Mouse (Mus musculus) left cerebral cortex, adult 9 months (tissue): ENCODE results near the gene Rex1bd.

Source experiments
- DNase-seq, 2 experiments: peaks; one replicate each; pipeline ENCODE4 v3.0.0; 2022; ENCODE audit warnings: low spot score in 2 of 2

Gene Rex1bd

DNA sequence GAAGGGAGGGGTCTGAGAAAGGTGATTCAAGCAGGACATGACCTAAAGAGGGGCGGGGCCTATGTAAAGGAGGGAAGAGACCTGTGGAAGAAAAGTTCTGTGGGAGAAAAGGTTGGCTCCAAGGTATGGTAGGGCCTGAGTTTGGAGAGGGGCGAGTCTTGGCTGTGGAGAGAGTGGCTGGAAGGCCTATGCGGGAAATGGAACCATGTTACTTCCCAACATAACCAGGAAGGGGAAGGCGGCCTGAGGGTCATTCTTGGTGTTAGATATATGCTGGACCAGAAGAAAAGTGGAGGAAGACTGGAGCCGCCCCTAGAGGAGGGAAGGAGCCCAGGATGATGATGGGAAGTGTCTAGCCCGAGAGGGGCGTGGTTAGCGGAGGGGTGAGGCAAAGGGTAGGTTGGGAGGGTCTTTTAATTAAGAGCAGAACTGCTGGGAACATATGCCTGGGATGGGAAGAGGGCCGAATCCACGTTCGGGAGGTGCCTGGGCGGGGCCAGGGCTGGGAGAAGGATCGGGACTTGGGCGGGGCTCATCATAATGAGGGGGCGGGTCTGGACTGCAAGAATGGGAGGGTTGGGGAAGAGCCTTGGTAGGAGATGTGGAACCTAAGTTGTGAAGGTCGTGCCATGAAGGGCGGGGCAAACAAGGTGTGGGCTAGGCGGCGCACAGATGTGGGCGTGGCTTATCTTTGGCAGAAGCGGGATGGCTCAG lies 29.1 kb downstream of the Rex1bd start:
- no peak for DNase-seq

DNA sequence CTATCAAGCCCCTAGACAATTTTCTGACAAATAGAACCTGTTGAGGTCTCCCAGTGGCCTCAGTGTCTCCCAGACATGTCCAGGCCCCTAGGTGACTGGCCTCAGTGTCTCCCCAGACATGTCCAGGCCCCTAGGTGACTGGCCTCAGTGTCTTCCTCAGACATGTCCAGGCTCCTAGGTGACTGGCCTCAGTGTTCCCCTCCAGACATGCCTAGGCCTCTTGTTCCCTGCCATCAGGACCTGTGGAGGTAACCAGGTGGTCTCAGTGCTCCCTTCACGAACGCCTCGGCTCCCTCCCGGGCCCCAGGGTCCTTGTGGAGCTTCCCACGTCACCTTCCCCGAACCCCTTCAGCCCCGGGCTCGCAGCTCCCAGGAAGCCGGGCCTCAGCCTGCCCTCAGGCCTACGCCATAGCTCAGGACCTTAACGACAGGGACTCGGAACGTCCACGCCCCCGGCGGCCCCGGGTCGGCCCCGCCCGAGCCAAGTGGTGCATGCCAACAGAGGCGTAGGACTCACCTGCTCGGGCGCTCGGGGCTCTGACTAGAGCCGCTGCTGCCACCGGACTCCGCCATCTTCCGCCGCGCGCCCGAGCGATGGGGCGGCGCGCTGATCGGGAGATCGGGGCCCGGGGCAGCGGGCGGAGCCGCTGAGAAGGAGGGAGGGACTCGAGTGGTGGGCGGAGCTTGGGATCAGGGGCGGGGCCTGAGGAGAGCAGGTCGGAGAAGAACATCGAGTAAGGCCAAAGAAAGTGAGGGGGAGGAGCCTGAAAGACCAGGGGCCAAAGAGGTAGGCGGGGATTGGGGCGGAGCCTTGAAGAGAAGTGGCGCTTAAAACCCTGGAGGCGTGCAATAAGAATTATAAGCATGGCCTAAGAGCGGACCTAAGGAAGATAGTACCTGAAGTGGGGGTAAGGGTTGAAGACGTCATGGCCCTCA lies 30.0 kb downstream of the Rex1bd start, which contains the start of gene Klhl26:
Gene Klhl26 (minus strand): TSS at position 636 of the 936 bp plus-strand sequence.
- peak; percentile 76 to 90 for DNase-seq

DNA sequence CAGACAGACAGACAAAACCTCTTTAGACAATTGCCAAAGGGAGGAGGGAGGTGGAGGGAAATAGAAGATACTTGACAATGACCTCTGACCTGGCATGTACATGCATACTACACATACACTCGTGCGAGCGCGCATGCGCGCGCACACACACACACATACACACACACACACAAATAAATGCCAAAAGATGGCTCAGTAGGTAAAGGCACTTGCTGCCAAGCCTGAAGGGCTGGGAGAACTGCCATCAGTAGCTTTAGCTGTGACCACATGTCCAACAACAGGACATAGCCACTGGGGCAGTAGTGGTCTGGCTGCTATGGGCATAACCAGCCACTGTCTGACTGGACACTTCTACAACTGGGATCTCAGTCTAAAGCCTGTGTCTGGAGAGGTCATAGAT lies 34.7 kb downstream of the Rex1bd start:
- no peak for DNase-seq

DNA sequence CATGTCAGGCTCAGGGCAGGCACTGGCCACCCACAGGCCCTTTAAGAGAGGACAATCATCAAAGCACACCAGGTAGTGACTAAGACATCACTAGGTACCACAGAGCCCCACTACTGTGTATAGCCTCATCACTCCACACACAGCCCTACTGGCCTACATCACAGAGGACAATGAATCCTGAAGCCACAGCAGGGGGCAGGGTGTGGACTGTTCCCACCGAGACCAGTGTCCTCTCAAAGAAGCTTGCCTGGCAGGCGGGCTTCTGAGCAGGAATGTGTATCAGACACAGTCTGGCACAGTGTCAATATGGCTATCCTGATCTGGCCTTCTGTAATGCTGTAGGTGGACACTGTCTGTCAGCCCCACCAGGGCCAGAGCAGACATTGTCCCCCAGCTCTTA lies 36.6 kb downstream of the Rex1bd start:
- no peak for DNase-seq

DNA sequence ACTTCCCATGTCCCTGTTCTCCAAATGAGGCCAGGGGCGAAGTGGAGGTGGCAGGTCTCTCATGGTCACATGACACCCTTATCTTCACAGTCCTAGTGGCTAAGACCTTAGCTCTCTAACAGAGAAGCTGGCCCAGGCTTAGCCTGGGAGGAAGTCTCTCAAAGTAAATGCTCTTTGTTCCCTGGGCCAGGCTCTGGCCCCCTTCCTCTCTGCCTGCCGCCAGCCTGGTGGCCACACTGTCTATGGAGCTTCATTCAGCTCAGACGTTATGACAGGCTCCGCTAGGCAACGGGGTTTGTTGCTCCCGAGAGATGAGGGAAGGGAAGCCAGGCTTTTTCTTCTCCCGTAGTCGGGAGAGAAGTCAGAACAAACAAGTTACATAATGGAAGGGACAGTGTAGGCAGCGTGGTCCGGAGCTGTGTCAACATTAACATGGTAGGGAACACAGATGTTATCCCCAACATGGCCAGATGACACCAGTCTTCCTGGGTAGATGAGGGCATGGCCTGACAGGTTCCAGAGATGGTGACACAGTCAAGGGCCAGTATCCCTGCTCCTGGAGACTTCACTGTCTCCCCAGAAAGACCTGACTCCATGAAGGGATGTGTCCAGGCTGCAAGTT lies 37.1 kb downstream of the Rex1bd start:
- no peak for DNase-seq

DNA sequence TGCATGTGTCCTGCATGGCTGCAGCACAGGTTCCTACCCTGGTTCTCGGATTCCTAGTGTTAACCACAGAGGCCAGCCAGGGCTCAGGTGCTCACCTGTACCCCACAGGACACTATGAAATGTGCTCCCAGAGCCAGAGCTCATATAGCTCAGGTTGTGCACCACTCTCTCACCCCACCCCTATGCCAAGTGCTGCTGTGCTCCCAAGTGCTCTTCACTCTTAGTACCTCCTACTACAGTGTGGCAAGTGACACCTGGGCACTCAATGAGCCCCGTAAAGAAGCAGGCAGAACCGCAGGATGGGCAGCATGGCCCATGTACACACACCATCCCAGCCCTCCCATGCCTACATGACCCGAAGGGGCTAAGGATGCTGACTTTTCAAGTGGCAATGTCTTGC lies 37.8 kb downstream of the Rex1bd start:
- DNase-seq, result no peak

DNA sequence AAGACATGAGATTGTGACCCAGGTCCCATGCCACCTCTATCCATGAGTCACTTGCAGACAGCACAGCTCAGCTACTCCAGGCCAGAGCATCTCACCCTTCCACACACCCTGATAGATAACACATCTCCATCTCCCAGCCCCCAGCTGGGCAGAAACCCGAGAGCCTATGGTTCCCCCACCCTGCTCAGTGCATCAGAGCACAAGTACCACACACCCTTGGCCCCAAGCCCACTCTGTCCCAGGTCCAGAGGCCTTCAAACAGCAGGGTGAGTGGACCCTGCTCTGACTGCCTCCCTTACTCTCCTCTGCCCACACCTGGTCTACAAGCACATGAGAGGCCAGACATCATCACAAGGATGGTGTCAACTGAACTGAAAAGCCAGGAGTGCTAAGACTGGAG lies 38.6 kb downstream of the Rex1bd start:
- DNase-seq, result no peak

DNA sequence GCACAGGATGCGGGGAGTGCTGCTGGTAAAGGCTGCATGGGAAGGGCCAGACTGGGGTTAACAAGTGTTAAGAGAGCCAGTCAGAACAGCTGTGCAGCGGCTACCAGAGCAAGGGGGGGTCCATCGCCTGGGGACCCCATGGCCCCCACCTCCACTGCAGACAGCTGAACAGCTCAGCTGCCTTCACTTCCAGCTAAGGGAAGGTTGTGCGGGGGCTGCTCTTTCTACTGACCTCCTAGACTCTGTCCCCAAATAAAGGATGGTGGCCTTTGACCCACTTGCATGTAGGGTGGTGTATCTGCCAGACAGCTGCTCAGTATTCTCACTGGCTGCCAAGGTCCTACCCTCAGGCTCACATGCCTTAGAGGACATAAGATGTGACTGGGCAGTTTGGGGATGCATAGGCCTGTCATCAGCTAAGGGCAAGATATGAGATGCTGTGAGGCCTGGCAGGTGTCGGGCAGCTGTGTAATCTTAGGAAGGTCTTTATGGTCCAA lies 39.3 kb downstream of the Rex1bd start:
- DNase-seq, result no peak

DNA sequence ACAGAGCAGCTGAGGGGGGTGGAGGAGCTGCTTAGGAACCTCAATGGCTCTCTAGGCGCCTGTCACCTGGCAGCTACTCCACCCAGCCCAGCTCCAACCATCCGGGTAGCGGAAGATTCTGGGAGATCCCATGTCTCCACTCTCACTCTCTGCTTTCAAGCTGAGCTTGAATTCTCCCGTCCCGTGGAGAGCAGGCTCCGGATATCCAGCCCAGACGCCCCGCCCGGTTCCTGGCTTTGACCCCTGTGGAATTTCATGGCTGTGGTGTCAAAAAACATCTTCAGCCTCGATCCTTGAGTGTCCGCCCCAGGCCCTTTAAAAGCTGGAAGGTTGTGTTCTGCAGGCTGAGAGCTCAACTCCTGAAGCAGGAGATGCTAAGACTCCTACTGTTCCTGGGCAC lies 39.8 kb downstream of the Rex1bd start:
- DNase-seq, result no peak

DNA sequence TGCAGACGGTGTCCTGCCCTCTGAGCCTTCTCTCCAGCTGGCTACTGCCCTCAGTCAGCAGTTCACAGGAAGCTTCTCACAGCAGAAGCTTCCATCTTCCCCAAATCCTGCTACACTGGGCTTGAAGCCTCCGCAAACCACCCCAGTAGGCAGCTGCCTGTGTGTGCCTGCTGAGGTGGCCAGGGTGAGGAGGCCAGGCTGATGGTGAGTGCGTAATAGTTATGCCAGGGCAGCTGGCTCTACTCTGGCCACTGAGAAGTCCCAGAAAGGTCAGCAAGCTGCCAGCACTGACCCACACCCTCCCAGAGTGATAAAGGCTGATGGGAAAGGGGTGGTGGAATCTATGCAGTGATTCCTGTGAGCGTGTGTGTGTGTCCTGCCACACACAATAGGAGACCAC lies 40.2 kb downstream of the Rex1bd start:
- no peak for DNase-seq

DNA sequence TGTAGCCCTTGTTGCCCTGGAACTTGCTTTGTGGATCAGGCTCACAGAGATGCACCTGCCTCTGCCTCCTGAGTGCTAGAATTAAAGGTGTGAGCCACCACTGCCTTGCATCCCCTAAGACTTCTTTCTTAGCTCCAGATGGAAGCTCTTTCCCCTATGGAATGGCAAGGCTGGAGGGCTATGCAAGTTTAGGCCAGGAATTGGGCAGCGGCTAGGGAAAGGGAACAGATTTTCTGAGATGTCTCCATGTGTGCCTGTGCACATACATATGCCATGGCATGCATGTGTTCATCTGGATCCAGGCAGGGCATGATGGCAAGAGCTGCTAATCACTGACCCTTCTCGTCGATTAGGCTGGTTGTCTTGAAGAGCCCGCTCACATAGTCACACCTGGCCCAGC lies 40.9 kb downstream of the Rex1bd start:
- DNase-seq, result no peak

DNA sequence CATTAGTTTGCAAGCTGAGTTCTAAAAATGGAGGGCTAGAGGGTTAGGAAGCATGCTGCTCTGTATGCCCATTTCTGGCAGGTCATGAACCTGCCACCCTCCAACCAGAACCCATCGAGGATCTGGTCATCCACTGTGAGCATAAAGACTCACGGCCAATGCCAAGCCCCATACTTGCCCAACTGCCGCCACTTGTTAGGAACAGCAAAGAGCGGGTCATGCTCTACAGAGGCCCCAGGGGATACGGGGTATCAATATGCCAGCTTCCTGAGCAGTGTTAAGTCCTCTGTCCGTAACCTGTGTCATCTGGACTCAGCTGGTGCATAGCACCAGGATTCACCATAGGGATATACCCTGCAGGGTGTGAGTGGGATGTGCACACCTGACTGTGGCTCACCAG lies 42.4 kb downstream of the Rex1bd start:
- no peak for DNase-seq

DNA sequence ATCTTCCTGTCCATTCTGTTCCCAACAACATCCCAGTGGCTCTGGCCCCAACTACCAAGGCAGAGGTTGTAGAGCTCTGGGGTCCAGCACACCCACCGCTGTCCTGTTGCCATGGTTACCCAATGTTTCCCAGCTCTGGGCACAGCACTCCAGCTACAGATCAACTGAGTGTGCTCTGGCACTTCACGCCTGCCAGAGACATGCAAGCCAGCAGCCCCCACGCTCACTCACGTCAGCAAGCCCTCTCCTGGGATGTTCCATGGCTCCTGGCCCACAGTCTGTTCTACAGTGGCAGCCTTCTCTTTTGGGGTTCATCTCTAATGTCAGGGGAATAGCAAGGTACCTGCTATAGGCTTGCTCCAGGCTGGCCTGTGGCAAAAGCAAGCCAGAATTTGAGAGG lies 43.2 kb downstream of the Rex1bd start:
- peak in 1 of 2 experiments; percentile 73 for DNase-seq

DNA sequence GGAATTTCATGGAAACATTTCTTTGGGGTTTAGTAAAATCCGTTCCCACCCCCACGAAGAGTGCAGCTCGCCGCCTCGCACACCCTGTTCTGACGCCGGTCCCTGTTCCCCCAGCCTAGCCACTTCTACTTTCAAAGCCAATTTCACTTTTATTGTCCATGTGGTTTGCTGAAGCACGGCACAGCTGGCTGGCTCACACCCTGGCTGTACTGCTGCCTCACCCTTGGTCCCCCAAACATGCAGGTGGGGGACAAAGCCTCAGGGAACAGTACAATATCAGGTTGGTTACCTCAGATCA lies 44.1 kb downstream of the Rex1bd start:
- DNase-seq, result no peak

DNA sequence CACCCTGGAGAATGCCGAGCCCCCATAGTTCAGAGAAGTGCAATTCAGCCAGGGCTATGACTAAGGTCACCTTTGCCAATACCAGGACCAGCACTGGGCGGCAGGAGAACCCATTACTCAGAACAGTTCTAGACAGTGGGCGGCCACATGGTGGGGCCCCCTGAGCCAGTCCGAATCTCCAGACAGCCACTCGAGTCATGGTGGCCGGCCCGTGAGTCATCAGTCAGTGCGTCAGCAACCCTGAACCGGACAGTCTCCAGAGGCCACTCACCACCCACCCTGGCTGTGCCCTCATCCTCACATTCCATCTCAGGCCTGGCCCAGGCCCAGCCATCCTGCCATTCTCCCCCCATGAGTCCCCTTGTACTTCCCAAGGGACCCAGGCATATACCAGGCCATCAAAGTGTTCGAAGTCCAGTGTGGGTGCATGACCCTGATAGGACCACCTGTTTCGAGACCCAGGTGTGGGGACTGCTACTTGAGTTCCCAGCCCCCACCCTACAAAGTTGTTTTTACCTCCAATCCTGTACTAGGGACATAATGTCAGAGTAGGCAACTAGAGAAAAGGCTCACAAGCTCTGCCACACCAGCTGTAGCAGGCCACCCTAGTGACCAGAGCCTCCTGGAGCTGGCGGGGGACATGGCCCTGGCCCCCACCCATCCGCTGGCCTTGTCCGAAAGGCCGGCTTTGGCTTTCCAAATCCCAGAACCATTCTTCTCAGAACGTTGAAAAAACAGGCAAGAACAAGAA lies 44.6 kb downstream of the Rex1bd start:
- no peak for DNase-seq

DNA sequence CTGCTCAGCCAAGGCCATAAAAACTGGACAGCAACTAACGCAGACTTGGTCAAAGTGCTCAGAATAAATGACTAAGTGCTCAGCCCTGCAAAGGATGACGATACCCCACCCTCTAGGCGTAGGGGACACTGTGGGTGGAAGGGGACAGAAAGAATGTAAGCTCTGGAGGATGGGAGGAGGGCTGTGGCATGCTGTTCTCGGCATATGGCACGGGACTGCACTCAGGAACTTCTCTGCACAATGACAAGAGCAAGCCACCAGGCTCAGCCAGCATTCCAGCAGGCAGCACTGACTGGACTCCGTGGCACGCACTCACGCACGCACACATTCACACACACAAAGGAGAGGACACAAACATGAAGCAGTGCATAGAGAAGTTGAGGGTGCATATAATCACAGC lies 45.9 kb downstream of the Rex1bd start:
- DNase-seq, result no peak

DNA sequence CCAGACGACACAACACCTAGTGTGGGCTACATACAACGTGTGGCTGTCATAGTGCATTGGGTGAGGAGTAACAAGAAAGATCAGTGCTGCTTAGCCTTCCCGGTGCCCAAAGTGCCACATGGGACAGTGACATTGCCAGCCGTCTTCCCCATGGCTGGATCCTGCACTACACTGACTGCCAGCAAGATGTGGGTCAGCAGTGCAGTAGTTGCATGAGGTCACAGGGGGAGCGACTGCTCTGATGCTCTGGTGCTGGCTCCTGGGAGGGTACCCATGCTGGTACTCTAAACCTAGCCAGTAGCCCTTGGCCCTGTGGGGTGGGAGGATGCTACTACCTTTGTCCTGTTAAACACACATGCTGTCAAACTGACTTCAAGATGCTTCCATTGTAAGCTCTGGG lies 46.4 kb downstream of the Rex1bd start:
- no peak for DNase-seq

DNA sequence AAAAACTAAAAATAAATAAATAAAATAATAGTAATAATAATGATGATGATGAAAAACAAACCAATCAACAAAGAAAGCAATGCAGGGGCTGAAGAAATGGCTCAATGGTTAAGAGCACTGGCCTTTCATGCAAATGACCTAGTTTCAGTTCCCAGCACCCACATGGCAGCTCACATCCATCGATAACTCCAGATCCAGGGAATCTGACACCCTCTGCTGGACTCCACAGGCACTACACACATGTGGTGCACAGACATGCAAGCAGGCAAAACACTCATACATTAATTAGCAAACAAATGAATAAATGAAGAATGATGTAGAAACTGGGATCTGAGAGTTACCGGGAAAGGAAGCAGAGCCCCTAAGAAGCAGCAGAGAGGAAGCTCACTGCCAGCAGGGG lies 46.9 kb downstream of the Rex1bd start:
- DNase-seq, result no peak

DNA sequence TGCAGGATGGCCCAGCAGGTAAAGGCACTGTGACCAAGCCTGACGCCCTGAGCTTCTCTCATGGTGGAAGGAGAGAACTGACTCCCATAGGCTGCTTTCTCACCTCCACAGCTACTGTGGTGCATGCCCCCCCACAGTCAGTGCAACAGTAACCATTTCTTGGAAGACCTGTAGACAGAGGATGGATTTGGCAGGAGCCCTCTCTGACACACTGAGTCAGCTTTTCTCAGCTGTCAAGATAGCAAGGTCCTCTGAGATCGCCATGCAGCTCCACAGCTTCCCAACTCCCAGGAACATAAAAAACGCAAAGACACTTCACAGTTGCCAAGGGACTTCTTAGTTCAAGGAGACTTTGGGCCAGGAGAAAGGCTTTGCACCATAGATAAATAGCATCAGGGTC lies 48.1 kb downstream of the Rex1bd start:
- DNase-seq, result no peak

DNA sequence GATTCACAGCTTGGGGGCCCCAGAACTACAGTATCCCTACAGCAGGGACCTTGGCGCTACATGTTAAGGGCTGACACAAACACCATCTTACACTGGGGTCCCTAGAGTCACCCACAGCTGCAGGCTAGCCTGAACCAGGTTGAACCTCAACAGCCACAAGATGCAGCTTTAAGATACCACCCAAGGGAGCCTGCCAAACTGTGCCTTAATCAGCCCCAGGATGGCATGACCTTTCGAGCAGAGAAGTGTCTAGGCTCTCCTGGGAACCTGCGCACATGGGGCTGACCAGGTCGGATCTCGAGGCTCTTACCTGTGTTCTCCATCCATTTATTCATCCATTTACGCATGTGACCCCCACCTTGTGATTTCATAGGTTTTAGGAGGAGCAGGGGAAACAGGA lies 48.7 kb downstream of the Rex1bd start:
- DNase-seq, result no peak

DNA sequence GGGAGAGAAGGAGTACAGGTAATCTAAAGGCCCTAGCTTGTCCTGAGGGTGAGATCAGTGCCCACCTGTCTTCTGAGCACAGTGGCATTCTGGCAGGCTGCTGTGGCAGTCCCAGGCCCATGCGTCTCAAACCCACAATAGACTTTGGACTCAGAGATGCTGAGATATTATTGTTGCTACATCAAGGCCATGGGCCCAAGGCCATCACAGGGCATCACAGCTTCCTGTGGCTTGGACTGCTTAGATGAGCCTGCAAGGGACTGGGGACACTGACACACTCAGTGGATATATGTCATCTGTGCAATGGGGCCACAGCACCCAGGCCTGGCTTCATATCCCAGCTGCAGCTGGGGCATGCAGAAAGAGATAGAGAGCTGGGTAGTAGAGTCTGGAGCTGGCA lies 49.6 kb downstream of the Rex1bd start:
- DNase-seq, result no peak
